Mouse (Mus musculus): ENCODE measurements around the gene Acbd4.

DNA sequence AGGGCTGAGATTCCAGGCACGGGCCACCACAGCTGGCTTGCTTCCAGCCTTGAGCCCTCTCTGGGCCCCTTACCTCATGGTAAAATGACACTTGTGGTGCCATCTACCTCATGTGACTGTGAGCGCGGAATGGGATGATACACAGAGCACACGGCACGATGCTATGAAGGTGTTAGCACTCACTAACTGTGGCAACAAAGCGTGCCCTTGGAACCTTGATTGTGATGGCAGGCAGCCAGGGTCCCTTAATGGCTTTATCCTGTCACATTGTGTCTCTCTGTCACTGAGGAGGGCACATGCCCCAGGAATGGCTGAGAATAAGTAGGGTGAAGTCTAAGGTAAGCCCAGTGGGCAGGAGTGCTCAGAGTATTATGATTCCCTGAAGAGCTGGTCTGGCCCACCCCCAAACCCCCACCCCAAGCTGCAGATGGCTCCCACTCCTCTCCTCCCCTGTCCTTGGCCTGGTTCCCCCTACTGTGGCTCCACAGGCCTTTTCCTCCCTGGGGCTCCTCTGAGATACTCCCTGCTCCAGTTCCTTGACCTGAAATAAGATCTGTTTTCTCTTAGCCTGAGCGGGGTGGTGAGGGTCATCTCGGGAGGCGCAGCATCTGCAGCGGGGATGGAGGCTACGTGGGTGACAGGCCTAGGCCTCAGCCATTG is 2.8 kb upstream of the Acbd4 start:
- no peak for TF ChIP-seq CTCF (IDR thresholded peaks at IDR 0.05; ENCODE audit: low read depth)
- peak; percentile 74 for TF ChIP-seq EP300 (IDR thresholded peaks at IDR 0.05; ENCODE audit: low read depth)

All from heart, postnatal 0 days (tissue).